Mouse (Mus musculus): Measurements from ENCODE around the gene Wdr46.

- TF ChIP-seq CTCF (IDR thresholded peaks at IDR 0.05; ENCODE audit: insufficient read depth, low read depth, low read length) = no peak
- no peak for TF ChIP-seq POLR2A (IDR thresholded peaks at IDR 0.05; ENCODE audit: insufficient read depth, low read depth, low read length)
These were observed 9.1 kb upstream of the Wdr46 start for GRCm38 (mm10) chr17:33931159-33931866.
